Mouse (Mus musculus) CD4-positive, CD25-positive, alpha-beta regulatory T cell, adult 4 months (primary cell): ENCODE measurements around the gene Lrrc8e. TPM values are rescaled to one million over a fixed set of nuclear protein-coding genes. Genes with fewer than 3 reads are reported as not detected.
A peak's percentile ranks its signal among the peaks of the same experiment; 100 is the strongest.

Experiments used
- ATAC-seq: one replicate; pipeline ENCODE4 v1.8.0; 2017
- polyA plus RNA-seq, 2 experiments: library from polyadenylated mRNA; unstranded; fragments of 100-300 nt; shearing (Covaris generic); gene quantifications; one replicate each; pipeline ENCODE4 v1.2.1; 2017

The Lrrc8e gene
- polyA plus RNA-seq, 2 experiments from 2014 or later, result 0.34 TPM; not detected in 1

GRCm38 (mm10) chr8:4258233-4258632, 31.6 kb downstream of the Lrrc8e start:
- ATAC-seq, result peak; percentile 37

GRCm38 (mm10) chr8:4258678-4259077, 32.1 kb downstream of the Lrrc8e start:
- ATAC-seq, result peak; percentile 23

- ATAC-seq, result peak; percentile 97
Observed at GRCm38 (mm10) chr8:4259125-4259804, 32.6 kb downstream of the Lrrc8e start, which contains the start of gene Ctxn1. TSS of gene Ctxn1 (minus strand) at chr8:4259274.

- ATAC-seq, result no peak
Observed at GRCm38 (mm10) chr8:4259805-4260170, 33.2 kb downstream of the Lrrc8e start.

GRCm38 (mm10) chr8:4263105-4263791, 36.6 kb downstream of the Lrrc8e start:
- no peak for ATAC-seq

- ATAC-seq, result no peak
Observed at GRCm38 (mm10) chr8:4265160-4265914, 38.7 kb downstream of the Lrrc8e start.

GRCm38 (mm10) chr8:4267627-4268026, 41.0 kb downstream of the Lrrc8e start:
- no peak for ATAC-seq

- ATAC-seq, result no peak
Observed at GRCm38 (mm10) chr8:4269609-4270008, 43.0 kb downstream of the Lrrc8e start.

GRCm38 (mm10) chr8:4275275-4276110, 48.9 kb downstream of the Lrrc8e start, which contains the start of gene Timm44:
TSS of gene Timm44 (minus strand) at chr8:4275913.
- peak; percentile 98 for ATAC-seq

GRCm38 (mm10) chr8:4276111-4276465, 49.5 kb downstream of the Lrrc8e start:
- ATAC-seq, result no peak

Other genes with a start within 250 kb of the Lrrc8e start
- gene Cd209f, start 121.0 kb upstream of the Lrrc8e start, polyA plus RNA-seq, result under 1 TPM in 1 of 2 experiments, not detected in 1; 0.30 TPM
- under 1 TPM in 1 of 2 experiments, not detected in 1; 0.15 TPM for gene Cd209g, start 92.7 kb upstream of the Lrrc8e start, polyA plus RNA-seq
- gene Evi5l, start 60.3 kb upstream of the Lrrc8e start, polyA plus RNA-seq, result 1 to 10 TPM; 5.6 to 7.8 TPM
- gene Prr36, start 9.4 kb upstream of the Lrrc8e start, polyA plus RNA-seq, result under 1 TPM in 1 of 2 experiments, not detected in 1; 0.49 TPM
- 10 to 100 TPM; 23.2 to 31.7 TPM for gene Map2k7, start 11.9 kb downstream of the Lrrc8e start, polyA plus RNA-seq
- under 1 TPM in 1 of 2 experiments, not detected in 1; 0.46 TPM for gene Gm49320, start 12.0 kb downstream of the Lrrc8e start, polyA plus RNA-seq
- gene Tgfbr3l, start 21.4 kb downstream of the Lrrc8e start, polyA plus RNA-seq, result 1 to 10 TPM; 7.2 to 9.6 TPM
- gene Snapc2, start 26.3 kb downstream of the Lrrc8e start, polyA plus RNA-seq, result 10 to 100 TPM; 12.8 TPM
- not detected for gene Ctxn1, start 32.4 kb downstream of the Lrrc8e start, polyA plus RNA-seq
- 100 to 1,000 TPM in 1 of 2 experiments, 10 to 100 TPM in 1; 75.2 to 122 TPM for gene Timm44, start 49.1 kb downstream of the Lrrc8e start, polyA plus RNA-seq
- gene Ccl25, start 98.4 kb downstream of the Lrrc8e start, polyA plus RNA-seq, result 10 to 100 TPM; 12.2 to 12.5 TPM
- 10 to 100 TPM; 20.4 to 38.9 TPM for gene Elavl1, start 98.6 kb downstream of the Lrrc8e start, polyA plus RNA-seq